Mouse (Mus musculus) spleen, adult 2 months (tissue): ENCODE data around the gene Prkaa2.

Experiments
- CTCF ChIP-seq: fragments of 200-500 bp; IDR thresholded peaks from 2 replicates; pipeline ENCODE4 v1.5.1; 2011; ENCODE audit warnings: mild to moderate bottlenecking, inconsistent platforms; ENCODE audit not compliant: insufficient read depth, insufficient read length, insufficient replicate concordance; ENCODE audit errors: extremely low read depth
- POLR2A ChIP-seq: fragments of 200-500 bp; IDR thresholded peaks from 2 replicates; pipeline ENCODE4 v1.6.1; 2011; ENCODE audit warnings: low read depth, low read length, inconsistent platforms

GRCm38 (mm10) chr4:104990016-104990415 lies 119.7 kb downstream of the Prkaa2 start:
- TF ChIP-seq POLR2A (no peak), CTCF (no peak)
